ENCODE assay signal across 10 mouse cellular contexts in the genomic region with DNA sequence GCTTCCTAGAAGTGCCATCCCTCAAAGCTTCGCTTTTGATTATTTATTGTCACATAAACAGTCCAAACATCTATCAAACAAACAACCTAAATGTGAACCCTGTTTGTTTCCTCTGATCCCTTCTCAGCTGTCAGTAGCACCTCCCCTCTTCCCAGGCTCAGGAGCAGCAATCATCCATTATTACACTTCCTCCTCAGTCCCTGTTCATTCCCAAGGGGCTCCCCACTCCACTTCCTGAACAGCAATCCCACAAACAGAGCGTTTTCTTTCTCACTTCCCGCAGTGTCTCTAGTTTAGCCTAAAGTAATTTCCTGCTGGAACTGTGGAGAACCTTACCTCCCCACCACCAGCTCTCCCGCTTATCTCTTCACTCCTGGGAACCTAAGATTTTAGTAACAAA.
DNase-seq lines count a peak whose midpoint lies in the region; ATAC-seq lines count a peak whose summit lies in the region.
"Had no signal": no experiment of that assay in that cellular context is flagged by ENCODE, and none has a peak within 500 bp of the region (broad histone marks: within the 10 kb centered on the region; RNA-seq: fewer than 3 reads in every experiment).

No protein-coding gene starts in this region.

- H3K4me3 ChIP-seq in heart, embryonic 12.5 days = no peak overlapping the region
- H3K4me3 ChIP-seq: embryonic facial prominence, embryonic 12.5 days; midbrain, embryonic 12.5 days had no signal

- no peaks in the 10 kb centered on the region for H3K27me3 ChIP-seq in heart, embryonic 12.5 days (replicated peaks)
- H3K27me3 ChIP-seq: embryonic facial prominence, embryonic 12.5 days; midbrain, embryonic 12.5 days had no signal

- ATAC-seq in heart, embryonic 12.5 days (ENCODE audit: insufficient number of reproducible peaks, low FRiP score) = no peak

- WGBS in heart, embryonic 12.5 days = 41% methylated on average over 4 of the region's 4 CpGs

- H3K9me3 ChIP-seq in heart, embryonic 12.5 days (replicated peaks) = no peaks in the 10 kb centered on the region
- H3K9me3 ChIP-seq: embryonic facial prominence, embryonic 12.5 days; midbrain, embryonic 12.5 days had no signal

- peak overlapping the region; percentile 49 for H3K27ac ChIP-seq in heart, embryonic 12.5 days (ENCODE audit: poor library complexity, severe bottlenecking)
- H3K27ac ChIP-seq: embryonic facial prominence, embryonic 12.5 days; midbrain, embryonic 12.5 days had no signal

- intact Hi-C loops in left cerebral cortex, postnatal 36 days (cut with DNase I) = no loop called here

- no peak overlapping the region for H3K4me2 ChIP-seq in heart, embryonic 12.5 days
- H3K4me2 ChIP-seq: embryonic facial prominence, embryonic 12.5 days; midbrain, embryonic 12.5 days had no signal

- peak; percentile 28 for DNase-seq in adrenal gland, adult 2 months
- DNase-seq in adrenal gland, postnatal 4 days (ENCODE audit: low spot score in 2 of 2) = no peak
- peak; percentile 16 for DNase-seq in MN1 (ENCODE audit: low spot score)
- DNase-seq in kidney, postnatal 14 days = peak; percentile 56
- DNase-seq in spleen, adult 12 weeks (ENCODE audit: low spot score) = no peak
- no peak for DNase-seq in left cerebral cortex, postnatal 36 days (ENCODE audit: low spot score in 2 of 2)
- no peak for DNase-seq in thymus, postnatal 14 days

- H3K9ac ChIP-seq in heart, embryonic 12.5 days = no peak overlapping the region
- H3K9ac ChIP-seq: embryonic facial prominence, embryonic 12.5 days; midbrain, embryonic 12.5 days had no signal

- no peaks in the 10 kb centered on the region for H3K36me3 ChIP-seq in heart, embryonic 12.5 days
- H3K36me3 ChIP-seq: embryonic facial prominence, embryonic 12.5 days; midbrain, embryonic 12.5 days had no signal

- H3K4me1 ChIP-seq in heart, embryonic 12.5 days (replicated peaks) = peaks cover 29% of the 10 kb centered on the region

Comparison
In these comparisons a context has a peak if more than half of its experiments do, and no peak if none do; other contexts are left out.
1. DNase-seq: peak in adrenal gland, adult 2 months (single experiment), MN1 (single experiment) and kidney, postnatal 14 days (single experiment); none in adrenal gland, postnatal 4 days (0 of 2), spleen, adult 12 weeks (single experiment), left cerebral cortex, postnatal 36 days (0 of 2) and thymus, postnatal 14 days (single experiment).